Mouse (Mus musculus) gastrocnemius, adult 18-20 months (tissue): Measurements from ENCODE around the gene Dnah12. TPM values are rescaled to one million over a fixed set of nuclear protein-coding genes. Genes with fewer than 3 reads are reported as not detected.
"Not testable (repeated sequence)": the region's sequence is repeated elsewhere in the genome, so short reads cannot be mapped to it uniquely, and the experiment has no call there.

Experiments used
- DNase-seq: peaks from one replicate; pipeline ENCODE4 v3.0.0; 2021; ENCODE audit warnings: low spot score
- long read RNA-seq, 2 experiments: library from polyadenylated mRNA; stranded (forward); transcript quantifications; one replicate each; pipeline ENCODE4 v2.0.0; 2021
- total RNA-seq, 2 experiments: library from RNA; stranded (reverse); gene quantifications; 2 replicates each; pipeline ENCODE4 v1.2.3; 2021

Dnah12 gene
- under 1 TPM in 1 of 2 experiments, not detected in 1; 0.02 TPM for total RNA-seq
- long read RNA-seq, experiment 1, result 0 reads
- long read RNA-seq, experiment 2, partial matches to known transcripts, result 0 of 1 reads
- long read RNA-seq, experiment 2, other reads (novel, unspliced or antisense), result 1 of 1 reads

GRCm38 (mm10) chr14:26692974-26693373, at the start of gene Dnah12:
Gene Dnah12, plus strand, starts transcription at chr14:26693274.
- no peak for DNase-seq

GRCm38 (mm10) chr14:26645989-26646650, 47.0 kb upstream of the Dnah12 start:
- no peak for DNase-seq

GRCm38 (mm10) chr14:26647811-26648210, 45.3 kb upstream of the Dnah12 start:
- DNase-seq, result no peak

GRCm38 (mm10) chr14:26651901-26652300, 41.2 kb upstream of the Dnah12 start:
- DNase-seq, result no peak

GRCm38 (mm10) chr14:26658178-26658577, 34.9 kb upstream of the Dnah12 start:
- no peak for DNase-seq

GRCm38 (mm10) chr14:26660233-26660632, 32.8 kb upstream of the Dnah12 start:
- DNase-seq, result no peak

- DNase-seq, result no peak
These were observed 31.1 kb upstream of the Dnah12 start for GRCm38 (mm10) chr14:26662016-26662415.

GRCm38 (mm10) chr14:26662488-26662887, 30.6 kb upstream of the Dnah12 start:
- DNase-seq, result no peak

GRCm38 (mm10) chr14:26663851-26664250, 29.2 kb upstream of the Dnah12 start:
- DNase-seq, result no peak

- DNase-seq, result no peak
These were observed 25.1 kb upstream of the Dnah12 start for GRCm38 (mm10) chr14:26667991-26668370.

- DNase-seq, result no peak
These were observed 24.4 kb upstream of the Dnah12 start for GRCm38 (mm10) chr14:26668371-26669291.

GRCm38 (mm10) chr14:26669292-26670073, 23.6 kb upstream of the Dnah12 start, which contains the start of gene Pde12:
Gene Pde12, minus strand, starts transcription at chr14:26669883.
- DNase-seq, result peak; percentile 85

GRCm38 (mm10) chr14:26670964-26671363, 22.1 kb upstream of the Dnah12 start:
- DNase-seq, result no peak

- not testable (repeated sequence) for DNase-seq
These were observed 21.0 kb upstream of the Dnah12 start for GRCm38 (mm10) chr14:26671870-26672615.

GRCm38 (mm10) chr14:26674476-26675169, 18.5 kb upstream of the Dnah12 start:
- not testable (repeated sequence) for DNase-seq

- DNase-seq, result no peak
These were observed 17.7 kb upstream of the Dnah12 start for GRCm38 (mm10) chr14:26675371-26675770.

GRCm38 (mm10) chr14:26675791-26676190, 17.3 kb upstream of the Dnah12 start:
- DNase-seq, result no peak

- no peak for DNase-seq
These were observed 2.3 kb upstream of the Dnah12 start for GRCm38 (mm10) chr14:26690727-26691126.

GRCm38 (mm10) chr14:26691363-26691762, 1.7 kb upstream of the Dnah12 start:
- DNase-seq, result no peak

GRCm38 (mm10) chr14:26697912-26698311, 4.8 kb downstream of the Dnah12 start:
- DNase-seq, result no peak
